Mouse (Mus musculus): ENCODE data around the gene Cpd. TPM values are rescaled to one million over a fixed set of nuclear protein-coding genes. Genes with fewer than 3 reads are reported as not detected.
"Not testable (repeated sequence)": the region's sequence is repeated elsewhere in the genome, so short reads cannot be mapped to it uniquely, and the experiment has no call there.

Gene Cpd
- polyA plus RNA-seq, 1 experiment, result 0.14 TPM

DNA sequence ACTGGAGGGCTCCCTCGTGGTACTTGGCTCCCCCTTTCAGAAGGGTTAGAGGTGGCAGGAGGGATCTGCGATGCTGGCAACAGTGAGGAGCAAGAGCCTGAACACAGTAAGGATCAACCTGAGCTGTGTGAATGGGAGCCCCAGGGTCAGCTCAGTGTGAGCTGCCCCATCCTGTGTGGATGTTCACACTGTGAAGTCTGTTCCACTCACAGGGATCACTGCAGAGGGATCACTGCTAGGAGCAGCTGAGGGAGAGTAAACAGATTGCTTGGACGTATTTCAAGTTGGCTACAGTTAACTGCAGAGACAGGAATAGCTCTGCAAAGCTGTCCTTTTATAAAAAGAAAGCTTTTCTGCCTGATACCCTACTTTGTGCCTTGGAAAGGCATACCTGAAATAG, 37.4 kb downstream of the Cpd start:
- no peak overlapping the region for H3K4me3 ChIP-seq (replicated peaks)
- H3K9me3 ChIP-seq (ENCODE audit: control insufficient read depth, low read length), result no peaks in the 10 kb centered on the region
- TF ChIP-seq GATA1 (IDR thresholded peaks at IDR 0.05; ENCODE audit: low read length) (no peak), TAL1 (IDR thresholded peaks at IDR 0.05; ENCODE audit: low read length) (no peak)
- peaks cover 94% of the 10 kb centered on the region for H3K36me3 ChIP-seq (ENCODE audit: control insufficient read depth)
- H3K4me1 ChIP-seq (ENCODE audit: control insufficient read depth), result no peaks in the 10 kb centered on the region
- H3K27me3 ChIP-seq (ENCODE audit: control insufficient read depth), result no peaks in the 10 kb centered on the region

DNA sequence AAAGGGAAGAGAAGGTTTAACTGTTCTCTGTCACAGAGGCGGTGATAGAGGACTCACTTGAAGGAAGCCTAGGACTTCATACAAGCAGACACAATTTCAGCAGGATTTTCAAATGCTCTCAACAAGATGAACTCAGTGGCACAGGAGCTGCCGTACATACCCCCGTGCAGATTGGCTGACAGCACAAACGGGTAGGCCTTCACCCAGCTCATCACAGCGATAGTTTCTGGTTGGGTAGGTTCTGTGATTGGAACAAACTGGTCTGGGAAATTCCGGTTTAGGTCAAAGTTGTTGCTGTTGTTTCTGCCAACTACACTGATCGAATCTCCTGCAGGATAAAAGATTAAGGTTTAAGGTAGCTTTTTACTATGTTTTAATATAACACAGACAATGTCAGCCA, 38.3 kb downstream of the Cpd start:
- Histone ChIP-seq H3K4me1 (ENCODE audit: control insufficient read depth) (no peaks in the 10 kb centered on the region), H3K36me3 (ENCODE audit: control insufficient read depth) (peaks cover 94% of the 10 kb centered on the region), H3K4me3 (replicated peaks) (no peak overlapping the region), H3K27me3 (ENCODE audit: control insufficient read depth) (no peaks in the 10 kb centered on the region), H3K9me3 (ENCODE audit: control insufficient read depth, low read length) (no peaks in the 10 kb centered on the region)
- no peak for TF ChIP-seq GATA1 (IDR thresholded peaks at IDR 0.05; ENCODE audit: low read length)
- TF ChIP-seq TAL1 (IDR thresholded peaks at IDR 0.05; ENCODE audit: low read length), result no peak

DNA sequence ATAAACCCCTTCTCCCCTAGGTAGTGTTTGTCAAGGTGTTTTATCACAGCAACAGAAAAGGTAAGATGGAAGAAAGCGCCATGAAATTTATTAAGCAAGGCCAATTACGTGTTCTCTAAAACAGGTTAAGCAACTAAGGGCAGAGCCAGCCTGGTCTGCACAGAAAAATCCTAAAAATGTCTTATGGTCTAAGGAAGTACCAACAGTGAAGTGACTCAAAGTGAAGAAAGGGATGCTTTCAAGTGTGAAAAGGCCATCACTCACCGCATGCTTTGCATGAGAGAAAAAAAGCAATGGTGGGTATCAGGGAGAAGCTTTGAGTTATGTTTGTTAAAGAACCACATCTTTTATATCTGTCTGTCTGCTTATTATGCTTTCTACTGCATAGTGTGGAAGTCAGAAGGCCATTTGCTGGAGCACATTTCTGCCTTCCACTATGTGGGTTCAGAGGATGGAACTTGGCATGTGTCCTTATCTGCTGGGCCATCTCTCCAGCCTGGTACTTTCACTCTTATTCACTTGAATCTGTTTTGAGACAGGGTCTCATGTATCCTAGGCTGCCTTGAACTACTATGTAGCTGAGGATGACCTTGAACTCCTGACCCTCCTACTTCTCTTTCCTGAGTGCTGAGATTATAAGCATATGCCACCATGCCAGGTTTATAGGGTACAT, 39.7 kb downstream of the Cpd start:
- H3K27me3 ChIP-seq (ENCODE audit: control insufficient read depth), result no peaks in the 10 kb centered on the region
- TF ChIP-seq TAL1 (IDR thresholded peaks at IDR 0.05; ENCODE audit: low read length) (no peak), GATA1 (IDR thresholded peaks at IDR 0.05; ENCODE audit: low read length) (peak; percentile 71)
- H3K9me3 ChIP-seq (ENCODE audit: control insufficient read depth, low read length), result no peaks in the 10 kb centered on the region
- H3K36me3 ChIP-seq (ENCODE audit: control insufficient read depth), result peaks cover 94% of the 10 kb centered on the region
- H3K4me1 ChIP-seq (ENCODE audit: control insufficient read depth), result no peaks in the 10 kb centered on the region
- no peak overlapping the region for H3K4me3 ChIP-seq (replicated peaks)

DNA sequence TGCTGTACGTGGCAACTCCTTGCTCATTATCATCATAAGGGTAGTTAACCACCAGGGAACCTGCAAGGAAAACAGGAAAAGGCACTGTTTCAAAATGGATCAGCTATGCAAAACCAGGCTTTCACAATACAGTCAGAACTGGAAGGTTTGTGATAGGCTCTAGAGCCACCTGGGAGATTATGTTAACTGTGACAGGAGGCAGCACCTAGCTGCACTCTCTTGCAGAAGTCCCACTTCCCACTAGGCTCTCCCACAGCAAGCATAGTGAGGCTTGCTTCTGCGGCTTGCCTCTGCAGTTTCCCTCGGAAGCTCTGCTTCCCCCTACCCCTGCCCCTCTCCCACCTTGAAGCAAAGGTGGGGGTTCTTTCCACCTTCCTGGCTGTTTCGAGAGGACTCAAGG, 40.8 kb downstream of the Cpd start:
- peaks cover 94% of the 10 kb centered on the region for H3K36me3 ChIP-seq (ENCODE audit: control insufficient read depth)
- H3K9me3 ChIP-seq (ENCODE audit: control insufficient read depth, low read length), result no peaks in the 10 kb centered on the region
- no peak for TF ChIP-seq GATA1 (IDR thresholded peaks at IDR 0.05; ENCODE audit: low read length)
- no peak for TF ChIP-seq TAL1 (IDR thresholded peaks at IDR 0.05; ENCODE audit: low read length)
- H3K4me1 ChIP-seq (ENCODE audit: control insufficient read depth), result no peaks in the 10 kb centered on the region
- no peak overlapping the region for H3K4me3 ChIP-seq (replicated peaks)
- no peaks in the 10 kb centered on the region for H3K27me3 ChIP-seq (ENCODE audit: control insufficient read depth)

DNA sequence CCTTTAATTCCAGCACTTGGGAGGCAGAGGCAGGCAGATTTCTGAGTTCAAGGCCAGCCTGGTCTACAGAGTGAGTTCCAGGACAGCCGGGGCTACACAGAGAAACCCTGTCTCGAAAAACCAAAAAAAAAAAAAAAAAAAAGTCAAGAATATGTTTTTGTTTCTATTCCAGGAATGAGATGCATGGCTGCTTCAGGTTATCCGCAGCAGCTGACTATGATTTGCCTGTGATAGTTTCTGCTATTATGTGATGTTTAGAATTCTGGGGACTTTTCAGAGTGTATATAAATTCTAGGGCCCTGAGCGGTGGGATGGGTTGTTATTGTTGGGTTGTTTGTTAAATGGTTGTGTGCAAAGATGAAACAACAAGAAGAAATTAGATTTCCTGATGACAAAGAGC, 41.7 kb downstream of the Cpd start:
- H3K36me3 ChIP-seq (ENCODE audit: control insufficient read depth), result peaks cover 91% of the 10 kb centered on the region
- not testable (repeated sequence) for H3K9me3 ChIP-seq (ENCODE audit: control insufficient read depth, low read length); H3K27me3 ChIP-seq (ENCODE audit: control insufficient read depth); H3K4me1 ChIP-seq (ENCODE audit: control insufficient read depth); H3K4me3 ChIP-seq (replicated peaks)

DNA sequence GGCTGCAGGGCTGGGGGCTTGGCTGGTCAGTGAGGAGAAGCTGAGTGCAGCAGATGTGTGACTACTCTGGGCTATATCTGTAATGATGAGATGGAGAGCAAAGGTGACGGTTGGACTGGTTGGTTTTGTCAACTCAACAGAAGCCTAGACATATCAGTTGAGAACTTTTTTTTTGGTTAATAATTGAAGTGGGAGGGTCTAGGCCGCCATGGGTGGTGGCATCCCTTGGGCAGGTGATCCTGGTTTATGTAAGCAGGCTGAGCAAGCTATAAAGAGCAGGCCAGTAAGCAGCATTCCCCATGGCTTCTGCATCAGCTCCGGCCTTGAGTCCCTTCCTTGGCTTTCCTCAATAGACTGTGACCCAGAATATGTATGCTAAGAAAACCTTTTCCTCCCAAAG, 43.6 kb downstream of the Cpd start:
- no peaks in the 10 kb centered on the region for H3K27me3 ChIP-seq (ENCODE audit: control insufficient read depth)
- H3K4me3 ChIP-seq (replicated peaks), result no peak overlapping the region
- TF ChIP-seq TAL1 (IDR thresholded peaks at IDR 0.05; ENCODE audit: low read length) (no peak), GATA1 (IDR thresholded peaks at IDR 0.05; ENCODE audit: low read length) (no peak)
- no peaks in the 10 kb centered on the region for H3K9me3 ChIP-seq (ENCODE audit: control insufficient read depth, low read length)
- no peaks in the 10 kb centered on the region for H3K4me1 ChIP-seq (ENCODE audit: control insufficient read depth)
- peaks cover 90% of the 10 kb centered on the region for H3K36me3 ChIP-seq (ENCODE audit: control insufficient read depth)

DNA sequence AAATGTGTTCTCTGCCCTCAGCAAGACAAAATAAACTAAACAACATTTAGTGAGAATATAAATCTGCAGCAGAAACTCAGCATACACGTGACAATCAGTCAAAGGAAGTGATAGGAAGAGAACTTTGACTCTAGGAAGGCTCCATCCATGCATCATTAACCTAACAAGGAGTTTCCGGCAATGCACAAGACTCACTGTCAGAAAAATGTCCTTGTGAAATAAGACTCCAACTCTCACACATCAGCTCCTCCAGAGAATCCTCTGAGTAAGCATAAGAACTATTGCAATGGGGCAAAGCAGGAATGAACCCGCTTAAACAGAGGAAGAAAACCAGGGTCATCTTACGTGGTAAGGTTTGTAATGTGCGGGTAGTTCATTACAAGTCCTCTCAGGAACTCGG, 49.6 kb downstream of the Cpd start:
- no peaks in the 10 kb centered on the region for H3K27me3 ChIP-seq (ENCODE audit: control insufficient read depth)
- H3K4me3 ChIP-seq (replicated peaks), result no peak overlapping the region
- no peaks in the 10 kb centered on the region for H3K9me3 ChIP-seq (ENCODE audit: control insufficient read depth, low read length)
- TF ChIP-seq GATA1 (IDR thresholded peaks at IDR 0.05; ENCODE audit: low read length) (no peak), TAL1 (IDR thresholded peaks at IDR 0.05; ENCODE audit: low read length) (no peak)
- H3K4me1 ChIP-seq (ENCODE audit: control insufficient read depth), result no peaks in the 10 kb centered on the region
- H3K36me3 ChIP-seq (ENCODE audit: control insufficient read depth), result peaks cover 85% of the 10 kb centered on the region

DNA sequence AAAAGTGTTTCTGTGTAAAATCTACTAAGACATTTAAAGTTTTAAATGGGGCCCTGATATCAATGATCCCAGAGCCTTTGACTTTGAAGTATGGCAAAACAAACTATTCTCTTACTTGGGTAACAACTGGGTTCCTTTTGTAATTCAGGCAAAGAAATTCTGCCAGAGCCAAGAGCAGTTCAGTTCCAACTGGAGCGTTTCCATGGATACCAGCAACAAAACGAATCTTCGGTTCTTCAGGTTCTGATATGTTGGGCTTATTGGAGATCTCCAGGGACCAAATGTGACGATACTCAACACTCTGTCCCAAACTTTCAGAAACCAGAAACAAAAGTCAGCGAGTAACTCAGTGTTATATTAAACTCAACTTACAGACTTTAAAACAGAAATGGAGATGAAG, 51.5 kb downstream of the Cpd start:
- no peaks in the 10 kb centered on the region for H3K27me3 ChIP-seq (ENCODE audit: control insufficient read depth)
- H3K36me3 ChIP-seq (ENCODE audit: control insufficient read depth), result peaks cover 87% of the 10 kb centered on the region
- no peak overlapping the region for H3K4me3 ChIP-seq (replicated peaks)
- H3K9me3 ChIP-seq (ENCODE audit: control insufficient read depth, low read length), result no peaks in the 10 kb centered on the region
- no peaks in the 10 kb centered on the region for H3K4me1 ChIP-seq (ENCODE audit: control insufficient read depth)
- no peak for TF ChIP-seq TAL1 (IDR thresholded peaks at IDR 0.05; ENCODE audit: low read length)
- no peak for TF ChIP-seq GATA1 (IDR thresholded peaks at IDR 0.05; ENCODE audit: low read length)

DNA sequence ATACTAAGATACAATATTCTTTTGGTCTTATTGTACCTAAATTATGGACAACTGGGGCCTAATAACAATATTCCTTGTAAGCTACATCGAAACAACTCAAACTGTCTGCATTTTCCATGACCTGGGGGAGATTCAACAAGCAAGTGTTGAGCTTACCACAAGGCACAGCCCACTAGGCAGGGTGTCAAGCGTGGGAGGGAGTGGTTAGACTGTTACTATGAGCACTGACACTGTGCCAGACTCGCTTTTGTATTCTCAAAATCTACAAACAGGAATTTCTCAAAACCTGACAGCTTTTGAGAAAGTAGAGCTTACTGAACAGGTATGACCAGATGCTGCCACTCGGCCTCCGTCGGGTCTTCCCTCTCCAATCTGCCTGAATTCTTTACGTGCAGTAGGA, 55.5 kb downstream of the Cpd start:
- H3K9me3 ChIP-seq (ENCODE audit: control insufficient read depth, low read length), result no peaks in the 10 kb centered on the region
- H3K4me3 ChIP-seq (replicated peaks), result no peak overlapping the region
- TF ChIP-seq TAL1 (IDR thresholded peaks at IDR 0.05; ENCODE audit: low read length) (no peak), GATA1 (IDR thresholded peaks at IDR 0.05; ENCODE audit: low read length) (no peak)
- H3K27me3 ChIP-seq (ENCODE audit: control insufficient read depth), result no peaks in the 10 kb centered on the region
- peaks cover 92% of the 10 kb centered on the region for H3K36me3 ChIP-seq (ENCODE audit: control insufficient read depth)
- H3K4me1 ChIP-seq (ENCODE audit: control insufficient read depth), result no peaks in the 10 kb centered on the region

DNA sequence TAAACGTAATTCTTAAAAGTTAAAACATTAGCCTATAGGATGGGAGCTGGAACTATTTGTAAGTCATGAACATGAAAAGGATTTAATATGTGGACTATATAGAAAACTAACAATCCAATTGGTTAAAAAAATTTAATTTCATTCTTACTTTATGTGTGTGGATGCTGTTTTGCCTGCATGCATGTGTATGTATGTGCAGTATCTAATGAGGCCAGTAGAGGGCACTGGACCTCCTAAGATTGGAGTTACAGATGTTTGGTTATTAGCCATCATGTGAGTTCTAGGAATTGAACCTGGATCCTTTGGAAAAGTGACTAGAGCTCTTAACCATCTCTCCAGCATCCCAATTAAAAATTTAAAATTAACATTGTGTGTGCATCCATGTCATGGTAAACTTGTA, 57.6 kb downstream of the Cpd start:
- Histone ChIP-seq H3K27me3 (ENCODE audit: control insufficient read depth) (no peaks in the 10 kb centered on the region), H3K4me1 (ENCODE audit: control insufficient read depth) (no peaks in the 10 kb centered on the region), H3K4me3 (replicated peaks) (no peak overlapping the region), H3K9me3 (ENCODE audit: control insufficient read depth, low read length) (no peaks in the 10 kb centered on the region), H3K36me3 (ENCODE audit: control insufficient read depth) (peaks cover 97% of the 10 kb centered on the region)
- TF ChIP-seq TAL1 (IDR thresholded peaks at IDR 0.05; ENCODE audit: low read length) (no peak), GATA1 (IDR thresholded peaks at IDR 0.05; ENCODE audit: low read length) (no peak)
